Mouse (Mus musculus) spleen, postnatal 4 days (tissue): ENCODE results near the gene Adarb1.

Source experiments
- DNase-seq, 2 experiments: peaks; one replicate each; pipeline ENCODE4 v3.0.0; 2022; ENCODE audit warnings: low spot score in 2 of 2

Gene Adarb1

GRCm38 (mm10) chr10:77266281-77266680, 151.8 kb downstream of the Adarb1 start:
- peak; percentile 27 to 64 for DNase-seq

- DNase-seq, result peak in 1 of 2 experiments; percentile 58
Observed at GRCm38 (mm10) chr10:77260166-77260875, 157.7 kb downstream of the Adarb1 start.

DNA sequence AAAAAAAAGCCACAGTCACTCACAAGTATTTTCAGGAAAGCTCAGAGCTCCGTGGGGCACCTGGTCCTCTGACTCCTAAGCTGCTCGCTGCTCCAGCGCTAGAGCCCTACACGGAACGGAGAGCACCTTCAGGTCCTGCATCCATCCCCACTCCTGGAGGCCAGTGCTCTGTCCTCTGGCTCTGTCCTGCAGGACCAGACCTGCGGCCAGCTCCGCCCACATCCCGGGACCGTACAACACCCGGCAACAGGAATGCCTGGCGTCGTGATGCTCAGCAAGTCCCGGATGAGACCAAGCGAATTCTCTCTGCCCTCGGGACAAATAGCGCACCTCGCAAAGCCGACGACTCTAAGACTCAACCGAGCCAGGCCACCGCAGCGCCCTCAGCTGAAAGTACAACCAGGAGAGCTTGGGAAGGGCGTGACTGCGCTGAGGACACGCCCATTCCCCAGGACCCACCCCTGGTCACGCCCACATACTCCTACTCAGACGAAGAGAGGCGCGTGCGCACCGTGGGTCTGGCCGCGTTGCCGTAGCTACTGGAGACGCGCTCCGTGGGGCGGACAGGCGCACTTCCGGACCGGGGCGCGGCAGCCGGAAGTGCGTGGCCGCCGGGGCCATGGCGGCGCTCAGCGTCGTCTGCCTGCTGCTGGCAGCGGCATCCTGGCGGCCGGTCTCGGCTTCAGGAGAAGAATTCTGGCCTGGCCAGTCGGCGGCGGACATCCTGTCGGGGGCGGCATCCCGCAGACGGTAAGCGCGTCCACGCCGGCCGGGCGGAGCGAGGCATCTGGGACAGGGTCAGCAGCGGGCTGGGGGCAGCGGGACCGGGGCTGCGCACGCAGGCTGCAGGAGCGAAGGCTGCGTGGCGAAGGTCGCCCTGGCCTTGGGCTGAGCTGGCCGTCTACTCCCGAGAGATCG, 159.1 kb downstream of the Adarb1 start, which contains the start of gene Pofut2:
TSS of gene Pofut2 (plus strand) at position 515 of the 918 bp plus-strand sequence.
- peak; percentile 95 to 97 for DNase-seq

GRCm38 (mm10) chr10:77258041-77258590, 160.0 kb downstream of the Adarb1 start:
- DNase-seq, result no peak

- DNase-seq, result no peak
Observed at GRCm38 (mm10) chr10:77255676-77256075, 162.4 kb downstream of the Adarb1 start.

GRCm38 (mm10) chr10:77255231-77255630, 162.8 kb downstream of the Adarb1 start:
- no peak for DNase-seq

- peak; percentile 74 to 87 for DNase-seq
Observed at GRCm38 (mm10) chr10:77252790-77253189, 165.3 kb downstream of the Adarb1 start.

GRCm38 (mm10) chr10:77251784-77252539, 166.1 kb downstream of the Adarb1 start:
- DNase-seq, result no peak

- DNase-seq, result no peak
Observed at GRCm38 (mm10) chr10:77251223-77251783, 166.8 kb downstream of the Adarb1 start.

GRCm38 (mm10) chr10:77247707-77248106, 170.4 kb downstream of the Adarb1 start:
- no peak for DNase-seq

- no peak for DNase-seq
Observed at GRCm38 (mm10) chr10:77247048-77247447, 171.0 kb downstream of the Adarb1 start.

DNA sequence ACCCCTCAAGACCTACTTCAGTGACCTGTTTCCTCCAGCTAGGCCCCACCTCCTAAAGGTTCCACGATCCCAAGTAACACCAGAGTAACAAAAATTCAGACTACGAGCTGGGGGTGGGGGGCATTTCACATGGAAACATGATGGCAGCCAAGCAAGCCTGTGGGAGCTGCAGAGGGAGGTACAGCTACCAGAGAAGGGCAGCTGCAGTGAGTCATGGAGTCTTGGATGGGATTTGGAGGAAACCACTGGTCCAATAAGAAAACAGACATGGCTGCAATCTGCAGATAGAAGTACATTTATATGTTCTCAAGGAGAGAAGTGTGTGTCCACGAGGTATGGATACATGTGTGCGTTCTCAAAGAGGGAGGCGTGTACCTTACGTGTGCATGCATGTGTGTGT, 173.3 kb downstream of the Adarb1 start:
- DNase-seq, result no peak

DNA sequence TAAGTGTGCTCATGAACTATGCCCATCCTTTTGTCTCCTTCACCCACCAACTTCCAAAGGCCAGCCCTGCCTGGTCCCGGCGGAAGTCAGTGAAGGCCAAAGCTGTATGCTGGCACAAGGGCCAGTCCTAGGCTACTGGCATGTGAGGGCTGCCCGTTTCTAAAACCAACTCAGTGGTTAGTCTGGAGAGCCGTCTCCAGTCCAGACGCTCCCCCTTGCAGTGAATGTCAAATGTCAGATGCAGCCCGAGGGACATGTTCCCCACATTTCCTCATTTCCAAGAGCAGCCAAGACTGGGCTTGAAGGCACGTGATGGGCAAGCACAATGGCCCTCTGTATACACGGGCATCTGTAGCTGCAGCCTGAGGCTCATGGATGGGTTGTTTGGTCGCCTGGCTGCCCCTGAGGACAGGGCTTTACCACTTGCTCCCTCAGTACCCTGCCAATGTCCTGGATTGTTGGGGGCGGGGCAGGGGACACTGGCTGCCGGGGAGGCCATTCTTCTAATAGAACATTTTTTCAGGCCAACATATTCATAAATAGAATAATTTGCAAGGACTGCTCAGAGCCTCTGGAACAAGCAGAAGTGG, 174.4 kb downstream of the Adarb1 start:
- no peak for DNase-seq

DNA sequence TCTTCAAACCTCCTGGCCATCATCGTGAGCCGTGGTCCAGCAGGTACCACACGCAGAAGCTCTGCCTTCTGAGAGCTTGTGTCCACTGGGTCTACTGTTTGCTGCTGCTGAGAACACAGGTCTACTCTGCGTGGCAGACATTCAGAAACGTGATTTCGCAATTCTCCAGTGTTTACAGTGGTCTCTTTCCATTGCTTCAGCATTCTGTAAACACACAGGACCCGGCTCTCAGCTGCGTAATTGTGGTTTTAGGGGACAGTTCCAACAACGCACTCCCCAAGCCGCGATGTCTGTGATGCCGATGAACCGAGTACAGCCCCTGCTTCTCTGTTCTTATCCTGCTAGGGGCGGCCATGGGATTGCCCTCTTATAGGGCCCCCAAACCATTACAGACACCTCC, 175.2 kb downstream of the Adarb1 start:
- no peak for DNase-seq

DNA sequence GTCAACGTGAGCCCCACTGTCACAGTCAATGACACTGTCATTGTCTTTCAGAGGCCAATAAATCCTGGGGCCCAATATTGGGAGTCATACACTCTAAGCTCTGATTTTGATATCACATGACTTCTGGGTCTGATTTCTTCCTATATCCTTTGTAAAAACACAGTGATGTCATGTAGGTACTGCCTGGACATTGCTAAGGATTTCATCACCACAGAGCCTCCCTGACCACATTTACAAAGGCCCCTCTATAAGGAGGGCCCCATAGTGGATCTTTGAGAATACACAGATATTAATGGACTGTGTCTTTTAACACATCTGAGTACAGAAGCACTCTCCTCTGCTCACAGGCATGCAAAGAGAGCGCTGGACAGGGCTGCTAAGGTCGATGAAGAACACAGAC, 175.7 kb downstream of the Adarb1 start:
- DNase-seq, result no peak

- DNase-seq, result no peak
Observed at GRCm38 (mm10) chr10:77240764-77241163, 177.3 kb downstream of the Adarb1 start.
